ENCODE assay signal across 25 mouse cellular contexts in the genomic region with DNA sequence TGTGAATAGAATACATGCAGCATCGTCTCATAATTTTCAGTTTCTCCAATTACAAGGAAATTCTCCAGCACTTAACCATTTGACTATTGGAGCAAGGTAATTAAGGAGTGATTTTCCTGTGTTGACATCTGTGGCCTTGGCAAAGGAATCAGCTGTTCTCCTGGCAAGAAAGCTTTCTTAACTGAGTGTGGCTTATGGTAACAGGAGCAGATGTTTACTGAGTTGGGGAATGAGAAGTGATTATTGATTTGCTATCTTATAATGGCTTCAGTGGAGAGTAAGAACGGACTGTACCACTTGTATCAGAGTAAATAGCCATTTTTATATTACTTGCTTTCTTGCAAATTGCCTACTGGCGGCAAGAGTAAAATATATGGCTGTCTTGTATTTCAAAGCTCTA.
DNase-seq lines count a peak whose midpoint lies in the region; ATAC-seq lines count a peak whose summit lies in the region.
"Had no signal": no experiment of that assay in that cellular context is flagged by ENCODE, and none has a peak within 500 bp of the region (broad histone marks: within the 10 kb centered on the region; RNA-seq: fewer than 3 reads in every experiment).

No protein-coding gene starts in this region.

- H3K27ac ChIP-seq in embryonic facial prominence, embryonic 11.5 days (replicated peaks; ENCODE audit: low read depth, low read length) = no peak overlapping the region
- H3K27ac ChIP-seq in embryonic facial prominence, embryonic 10.5 days (replicated peaks) = no peak overlapping the region
- no peak overlapping the region for H3K27ac ChIP-seq in hindbrain, embryonic 12.5 days
- H3K27ac ChIP-seq in hindbrain, embryonic 10.5 days = no peak overlapping the region
- H3K27ac ChIP-seq in neural tube, embryonic 13.5 days (replicated peaks) = no peak overlapping the region
- no peak overlapping the region for H3K27ac ChIP-seq in neural tube, embryonic 15.5 days (replicated peaks)
- H3K27ac ChIP-seq in intestine, embryonic 16.5 days (ENCODE audit: low read length) = no peak overlapping the region
- H3K27ac ChIP-seq: embryonic facial prominence, embryonic 12.5 days; heart, embryonic 15.5 days; limb, embryonic 13.5 days; liver, embryonic 12.5 days; stomach, postnatal 0 days had no signal

- H3K4me2 ChIP-seq in embryonic facial prominence, embryonic 11.5 days (ENCODE audit: low read depth, low read length) = no peak overlapping the region
- no peak overlapping the region for H3K4me2 ChIP-seq in hindbrain, embryonic 12.5 days (replicated peaks)
- no peak overlapping the region for H3K4me2 ChIP-seq in neural tube, embryonic 13.5 days
- no peak overlapping the region for H3K4me2 ChIP-seq in neural tube, embryonic 15.5 days
- H3K4me2 ChIP-seq in intestine, embryonic 16.5 days (ENCODE audit: low read depth, low read length) = no peak overlapping the region
- H3K4me2 ChIP-seq: embryonic facial prominence, embryonic 12.5 days; heart, embryonic 15.5 days; limb, embryonic 13.5 days; liver, embryonic 12.5 days; midbrain, embryonic 11.5 days had no signal

- H3K9me3 ChIP-seq in embryonic facial prominence, embryonic 11.5 days (replicated peaks; ENCODE audit: control insufficient read depth, low read length) = no peaks in the 10 kb centered on the region
- no peaks in the 10 kb centered on the region for H3K9me3 ChIP-seq in embryonic facial prominence, embryonic 10.5 days
- no peaks in the 10 kb centered on the region for H3K9me3 ChIP-seq in hindbrain, embryonic 12.5 days (replicated peaks)
- H3K9me3 ChIP-seq in hindbrain, embryonic 10.5 days = no peaks in the 10 kb centered on the region
- no peaks in the 10 kb centered on the region for H3K9me3 ChIP-seq in neural tube, embryonic 13.5 days
- H3K9me3 ChIP-seq in neural tube, embryonic 15.5 days (replicated peaks) = no peaks in the 10 kb centered on the region
- no peaks in the 10 kb centered on the region for H3K9me3 ChIP-seq in intestine, embryonic 16.5 days (ENCODE audit: control insufficient read depth, low read length)
- H3K9me3 ChIP-seq: embryonic facial prominence, embryonic 12.5 days; heart, embryonic 15.5 days; limb, embryonic 13.5 days; liver, embryonic 12.5 days had no signal

- WGBS in embryonic facial prominence, embryonic 11.5 days = 55% methylated on average over 3 of the region's 3 CpGs
- WGBS in embryonic facial prominence, embryonic 10.5 days = 68% methylated on average over 3 of the region's 3 CpGs
- 74% methylated on average over 3 of the region's 3 CpGs for WGBS in hindbrain, embryonic 12.5 days
- 82% methylated on average over 3 of the region's 3 CpGs for WGBS in hindbrain, embryonic 10.5 days
- WGBS in neural tube, embryonic 13.5 days = 43% methylated on average over 3 of the region's 3 CpGs
- 40% methylated on average over 3 of the region's 3 CpGs for WGBS in neural tube, embryonic 15.5 days
- 58% methylated on average over 3 of the region's 3 CpGs for WGBS in intestine, embryonic 16.5 days

- no peaks in the 10 kb centered on the region for H3K4me1 ChIP-seq in embryonic facial prominence, embryonic 11.5 days (ENCODE audit: control insufficient read depth, insufficient read depth, low read length)
- H3K4me1 ChIP-seq in embryonic facial prominence, embryonic 10.5 days = no peaks in the 10 kb centered on the region
- H3K4me1 ChIP-seq in hindbrain, embryonic 12.5 days = no peaks in the 10 kb centered on the region
- no peaks in the 10 kb centered on the region for H3K4me1 ChIP-seq in hindbrain, embryonic 10.5 days (replicated peaks)
- H3K4me1 ChIP-seq in neural tube, embryonic 13.5 days (replicated peaks) = peaks cover 14% of the 10 kb centered on the region; the same call in 1 of the 2 replicates
- no peaks in the 10 kb centered on the region; the same call in 1 of the 2 replicates for H3K4me1 ChIP-seq in neural tube, embryonic 15.5 days
- H3K4me1 ChIP-seq in intestine, embryonic 16.5 days (ENCODE audit: control insufficient read depth, insufficient read depth, low read length) = no peaks in the 10 kb centered on the region
- H3K4me1 ChIP-seq: embryonic facial prominence, embryonic 12.5 days; heart, embryonic 15.5 days; limb, embryonic 13.5 days; liver, embryonic 12.5 days had no signal

- H3K36me3 ChIP-seq in embryonic facial prominence, embryonic 11.5 days (replicated peaks; ENCODE audit: control insufficient read depth, insufficient read depth, low read depth, low read length) = no peaks in the 10 kb centered on the region
- H3K36me3 ChIP-seq in embryonic facial prominence, embryonic 10.5 days (replicated peaks) = no peaks in the 10 kb centered on the region
- H3K36me3 ChIP-seq in hindbrain, embryonic 12.5 days = no peaks in the 10 kb centered on the region
- H3K36me3 ChIP-seq in hindbrain, embryonic 10.5 days = no peaks in the 10 kb centered on the region
- H3K36me3 ChIP-seq in neural tube, embryonic 13.5 days = no peaks in the 10 kb centered on the region
- H3K36me3 ChIP-seq in neural tube, embryonic 15.5 days = no peaks in the 10 kb centered on the region
- H3K36me3 ChIP-seq in intestine, embryonic 16.5 days (ENCODE audit: control insufficient read depth, insufficient read depth, low read length) = no peaks in the 10 kb centered on the region
- H3K36me3 ChIP-seq: embryonic facial prominence, embryonic 12.5 days; heart, embryonic 15.5 days; limb, embryonic 13.5 days; liver, embryonic 12.5 days had no signal

- no peak overlapping the region for H3K4me3 ChIP-seq in embryonic facial prominence, embryonic 11.5 days (ENCODE audit: low read depth, low read length)
- no peak overlapping the region for H3K4me3 ChIP-seq in embryonic facial prominence, embryonic 10.5 days
- no peak overlapping the region for H3K4me3 ChIP-seq in hindbrain, embryonic 12.5 days
- no peak overlapping the region for H3K4me3 ChIP-seq in hindbrain, embryonic 10.5 days
- H3K4me3 ChIP-seq in neural tube, embryonic 13.5 days = no peak overlapping the region
- no peak overlapping the region for H3K4me3 ChIP-seq in neural tube, embryonic 15.5 days (replicated peaks)
- H3K4me3 ChIP-seq in intestine, embryonic 16.5 days (ENCODE audit: low read length) = no peak overlapping the region
- H3K4me3 ChIP-seq: embryonic facial prominence, embryonic 12.5 days; erythroblast, embryonic 14.5 days; heart, embryonic 15.5 days; limb, embryonic 13.5 days; liver, embryonic 12.5 days had no signal

- no peak overlapping the region for H3K9ac ChIP-seq in embryonic facial prominence, embryonic 11.5 days (replicated peaks; ENCODE audit: low read length)
- no peak overlapping the region for H3K9ac ChIP-seq in hindbrain, embryonic 12.5 days
- no peak overlapping the region for H3K9ac ChIP-seq in neural tube, embryonic 13.5 days
- H3K9ac ChIP-seq in neural tube, embryonic 15.5 days (replicated peaks) = no peak overlapping the region; the same call in 1 of the 2 replicates
- H3K9ac ChIP-seq in intestine, embryonic 16.5 days (ENCODE audit: low read depth, low read length) = no peak overlapping the region
- H3K9ac ChIP-seq: embryonic facial prominence, embryonic 12.5 days; heart, embryonic 15.5 days; limb, embryonic 13.5 days; liver, embryonic 12.5 days had no signal

- no peak for ATAC-seq in embryonic facial prominence, embryonic 11.5 days (replicated peaks; ENCODE audit: insufficient number of reproducible peaks, low FRiP score, low TSS enrichment, low read depth)
- ATAC-seq in hindbrain, embryonic 12.5 days (ENCODE audit: low FRiP score) = 0 out of 2 replicates have a peak, but pooled peaks have one; percentile 35
- peak; percentile 53; the same call in 1 of the 2 replicates for ATAC-seq in neural tube, embryonic 13.5 days (ENCODE audit: low read depth)
- no peak; the same call in 1 of the 2 replicates for ATAC-seq in neural tube, embryonic 15.5 days (ENCODE audit: low FRiP score)
- ATAC-seq in intestine, embryonic 16.5 days = no peak
- ATAC-seq: liver, embryonic 12.5 days had no signal

- no peaks in the 10 kb centered on the region for H3K27me3 ChIP-seq in embryonic facial prominence, embryonic 11.5 days (ENCODE audit: control insufficient read depth, insufficient read depth, low read length)
- no peaks in the 10 kb centered on the region for H3K27me3 ChIP-seq in embryonic facial prominence, embryonic 10.5 days (replicated peaks; ENCODE audit: low read depth, poor library complexity, severe bottlenecking)
- no peaks in the 10 kb centered on the region for H3K27me3 ChIP-seq in hindbrain, embryonic 12.5 days
- H3K27me3 ChIP-seq in hindbrain, embryonic 10.5 days (ENCODE audit: insufficient read depth, poor library complexity, severe bottlenecking) = no peaks in the 10 kb centered on the region
- no peaks in the 10 kb centered on the region for H3K27me3 ChIP-seq in neural tube, embryonic 13.5 days
- no peaks in the 10 kb centered on the region for H3K27me3 ChIP-seq in neural tube, embryonic 15.5 days (replicated peaks)
- no peaks in the 10 kb centered on the region for H3K27me3 ChIP-seq in intestine, embryonic 16.5 days (replicated peaks; ENCODE audit: control insufficient read depth, insufficient read depth, low read length)
- H3K27me3 ChIP-seq: embryonic facial prominence, embryonic 12.5 days; heart, embryonic 15.5 days; limb, embryonic 13.5 days; liver, embryonic 12.5 days had no signal

- DNase-seq in embryonic facial prominence, embryonic 11.5 days (ENCODE audit: low spot score) = peak; percentile 9
- no peak for DNase-seq in embryonic facial prominence, embryonic 10.5 days (ENCODE audit: low spot score)
- no peak for DNase-seq in hindbrain, embryonic 10.5 days (ENCODE audit: low spot score)
- DNase-seq: adrenal gland, postnatal 10 days; cerebellum, adult 9-10 months; gastrocnemius, postnatal 36 days; heart, postnatal 36 days; kidney, adult 8-10 months; kidney, postnatal 36 days; layer of hippocampus, postnatal 36 days; lung, adult 2 months; lung, postnatal 14 days; thymus, adult 2 months; thymus, postnatal 4 days had no signal

Comparison
In these comparisons a context has a peak if more than half of its experiments do, and no peak if none do; other contexts are left out.
1. ATAC-seq: peak in hindbrain, embryonic 12.5 days (single experiment) and neural tube, embryonic 13.5 days (single experiment); none in embryonic facial prominence, embryonic 11.5 days (single experiment), neural tube, embryonic 15.5 days (single experiment) and intestine, embryonic 16.5 days (single experiment).